Mouse (Mus musculus) MEL (cell line): Measurements from ENCODE around the gene H2afv.

Experiments
- GATA1 ChIP-seq: IDR thresholded peaks from 2 replicates; pipeline ENCODE4 v1.6.1; 2011; ENCODE audit warnings: low read depth, low read length, improper control_type of control experiment
- POLR2A ChIP-seq, 2 experiments: IDR thresholded peaks; 2 replicates each; pipeline ENCODE4 v1.6.1; 2011 to 2012; ENCODE audit warnings: low read length in 2 of 2, mild to moderate bottlenecking in 2 of 2, control low read depth in 1 of 2, improper control_type of control experiment in 1 of 2, low read depth in 1 of 2, moderate library complexity in 1 of 2; ENCODE audit not compliant: control insufficient read depth in 1 of 2, insufficient read depth in 1 of 2, poor library complexity in 1 of 2
- POLR2AphosphoS5 ChIP-seq: IDR thresholded peaks from 2 replicates; pipeline ENCODE4 v1.6.1; 2012; ENCODE audit warnings: low read depth, borderline replicate concordance, mild to moderate bottlenecking, inconsistent platforms, low read length, moderate library complexity, mixed read lengths

- TF ChIP-seq POLR2A (IDR thresholded peaks at IDR 0.05; ENCODE audit: control insufficient read depth in 1 of 2, insufficient read depth in 1 of 2, low read depth in 1 of 2, low read length in 2 of 2, poor library complexity in 1 of 2) (no peak), POLR2AphosphoS5 (no peak), GATA1 (no peak)
Observed at GRCm38 (mm10) chr11:6463159-6463837, 19.1 kb upstream of the H2afv start.
